Mouse (Mus musculus): Measurements from ENCODE around the gene Gm10638. TPM values are rescaled to one million over a fixed set of nuclear protein-coding genes. Genes with fewer than 3 reads are reported as not detected.
A peak's percentile ranks its signal among the peaks of the same experiment; 100 is the strongest.

Gm10638 gene
- polyA plus RNA-seq, 1 experiment from 2014 or later, result 4.9 TPM

DNA sequence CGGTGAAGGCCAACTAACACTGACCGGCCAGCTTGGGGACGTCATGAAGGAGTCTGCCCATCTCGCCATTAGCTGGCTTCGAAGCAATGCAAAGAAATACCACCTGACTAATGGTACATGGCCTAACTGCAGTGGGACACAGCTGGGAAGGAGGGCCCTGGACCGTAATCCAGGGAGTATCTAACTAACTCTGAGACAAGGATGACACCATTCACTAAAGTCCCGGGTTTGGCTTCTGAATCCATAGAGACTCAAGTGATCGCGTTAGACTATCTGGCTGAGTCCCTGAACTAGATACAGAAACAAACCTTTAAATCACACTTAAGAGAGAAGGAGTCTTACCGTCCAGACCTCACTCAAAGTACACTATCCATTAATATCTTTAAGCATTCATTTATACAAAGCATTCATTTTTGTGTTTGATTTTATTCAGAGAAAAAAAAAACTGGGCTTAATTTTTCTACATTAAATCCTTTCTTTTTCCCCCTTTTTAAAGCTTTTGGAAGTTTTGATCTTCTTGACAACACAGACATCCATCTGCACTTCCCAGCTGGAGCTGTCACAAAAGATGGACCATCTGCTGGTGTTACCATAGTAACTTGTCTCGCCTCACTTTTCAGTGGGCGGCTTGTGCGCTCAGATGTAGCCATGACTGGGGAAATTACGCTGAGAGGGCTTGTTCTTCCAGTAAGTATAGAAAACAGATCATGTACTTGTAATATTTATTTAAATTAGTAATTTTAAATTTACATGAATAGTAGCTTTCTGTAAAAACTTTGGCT lies 31.9 kb upstream of the Gm10638 start:
- H3K27me3 ChIP-seq (ENCODE audit: control insufficient read depth, insufficient read depth, low read length), result no peaks in the 10 kb centered on the region
- DNase-seq (ENCODE audit: low spot score), result peak; percentile 60
- 0 out of 2 replicates have a peak overlapping the region, but pooled peaks have one; percentile 54 for H3K27ac ChIP-seq (ENCODE audit: low read depth, low read length)

DNA sequence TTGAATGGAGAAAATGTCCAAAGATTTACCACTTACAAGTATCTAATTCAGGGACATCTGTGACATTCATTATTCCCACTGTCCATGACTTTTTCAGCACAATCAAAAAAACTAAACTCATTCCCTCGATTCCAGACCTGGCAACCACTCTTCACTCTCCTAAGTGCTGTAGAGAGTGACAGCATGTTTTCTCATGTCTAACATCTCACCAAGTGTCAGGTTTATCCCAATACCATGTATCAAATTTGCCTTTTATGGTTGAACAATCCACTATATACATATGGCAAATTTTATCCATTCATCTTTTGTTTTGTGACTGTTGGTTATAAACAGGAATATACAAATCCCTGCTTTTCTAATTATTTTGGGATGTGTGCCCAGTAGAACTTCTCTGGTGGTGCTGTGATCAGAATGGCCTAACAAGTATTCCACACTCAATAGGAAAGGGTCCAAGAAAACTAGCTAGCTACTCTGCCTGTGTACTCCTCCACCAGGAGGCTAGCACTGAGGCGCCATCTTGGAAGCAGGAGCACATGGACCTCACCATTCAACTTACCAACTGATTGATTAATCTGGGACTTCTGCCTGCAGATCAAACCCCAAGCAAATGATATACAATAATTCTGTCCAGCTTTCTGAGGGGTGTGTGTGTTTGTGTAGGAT lies 27.0 kb upstream of the Gm10638 start:
- Histone ChIP-seq H3K9ac (ENCODE audit: low read length) (no peak overlapping the region), H3K4me2 (ENCODE audit: low read depth) (no peak overlapping the region), H3K4me1 (ENCODE audit: control insufficient read depth, insufficient read depth, low read length) (0 out of 2 replicates have a peak, but pooled peaks cover under 1% of the 10 kb centered on the region), H3K9me3 (ENCODE audit: control insufficient read depth, low read length) (no peaks in the 10 kb centered on the region), H3K36me3 (ENCODE audit: control insufficient read depth, insufficient read depth, low read length) (no peaks in the 10 kb centered on the region), H3K27ac (ENCODE audit: low read depth, low read length) (no peak overlapping the region), H3K27me3 (ENCODE audit: control insufficient read depth, insufficient read depth, low read length) (no peaks in the 10 kb centered on the region), H3K4me3 (ENCODE audit: low read depth, low read length) (no peak overlapping the region)
- no peak for DNase-seq (ENCODE audit: low spot score)
- 96% methylated on average over 2 of the region's 2 CpGs for WGBS
- ATAC-seq (ENCODE audit: insufficient read depth, low FRiP score, low TSS enrichment), result no peak

More for the DNA sequence above, 31.9 kb upstream of the Gm10638 start:
- peak; percentile 67; the same call in 1 of the 2 replicates for ATAC-seq (ENCODE audit: insufficient read depth, low FRiP score, low TSS enrichment)
- H3K9me3 ChIP-seq (ENCODE audit: control insufficient read depth, low read length), result no peaks in the 10 kb centered on the region
- no peak overlapping the region for H3K9ac ChIP-seq (ENCODE audit: low read length)
- 0 out of 2 replicates have a peak, but pooled peaks cover 3% of the 10 kb centered on the region for H3K4me1 ChIP-seq (ENCODE audit: control insufficient read depth, insufficient read depth, low read length)
- no peak overlapping the region for H3K4me3 ChIP-seq (ENCODE audit: low read depth, low read length)
- no peak overlapping the region for H3K4me2 ChIP-seq (ENCODE audit: low read depth)
- 56% methylated on average over 14 of the region's 14 CpGs for WGBS
- no peaks in the 10 kb centered on the region for H3K36me3 ChIP-seq (ENCODE audit: control insufficient read depth, insufficient read depth, low read length)

DNA sequence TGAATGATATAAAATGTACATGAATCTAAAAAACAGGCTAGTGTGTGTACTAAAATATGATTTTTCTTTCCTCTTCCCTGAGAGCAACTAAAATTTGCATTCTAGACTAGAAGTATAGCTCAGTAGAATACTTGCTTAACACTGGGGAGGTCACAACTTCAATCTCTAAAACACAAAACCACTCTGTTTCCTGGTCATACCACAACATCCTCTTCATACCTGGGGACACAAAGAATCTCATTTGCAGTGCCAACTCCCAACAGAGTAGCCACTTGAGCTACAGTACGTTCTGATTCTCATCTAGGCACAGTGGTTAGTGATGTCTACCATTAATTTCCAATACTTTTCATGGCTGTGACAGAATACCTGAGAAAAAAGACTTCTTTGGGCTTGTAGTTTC lies 26.1 kb upstream of the Gm10638 start:
- Histone ChIP-seq H3K4me2 (ENCODE audit: low read depth) (no peak overlapping the region), H3K9ac (ENCODE audit: low read length) (no peak overlapping the region), H3K4me1 (ENCODE audit: control insufficient read depth, insufficient read depth, low read length) (no peaks in the 10 kb centered on the region), H3K4me3 (ENCODE audit: low read depth, low read length) (no peak overlapping the region), H3K27ac (ENCODE audit: low read depth, low read length) (no peak overlapping the region), H3K9me3 (ENCODE audit: control insufficient read depth, low read length) (no peaks in the 10 kb centered on the region), H3K36me3 (ENCODE audit: control insufficient read depth, insufficient read depth, low read length) (no peaks in the 10 kb centered on the region), H3K27me3 (ENCODE audit: control insufficient read depth, insufficient read depth, low read length) (no peaks in the 10 kb centered on the region)
- WGBS, result 97% methylated on average over 1 of the region's 1 CpGs
- DNase-seq (ENCODE audit: low spot score) (no peak), ATAC-seq (ENCODE audit: insufficient read depth, low FRiP score, low TSS enrichment) (no peak)

DNA sequence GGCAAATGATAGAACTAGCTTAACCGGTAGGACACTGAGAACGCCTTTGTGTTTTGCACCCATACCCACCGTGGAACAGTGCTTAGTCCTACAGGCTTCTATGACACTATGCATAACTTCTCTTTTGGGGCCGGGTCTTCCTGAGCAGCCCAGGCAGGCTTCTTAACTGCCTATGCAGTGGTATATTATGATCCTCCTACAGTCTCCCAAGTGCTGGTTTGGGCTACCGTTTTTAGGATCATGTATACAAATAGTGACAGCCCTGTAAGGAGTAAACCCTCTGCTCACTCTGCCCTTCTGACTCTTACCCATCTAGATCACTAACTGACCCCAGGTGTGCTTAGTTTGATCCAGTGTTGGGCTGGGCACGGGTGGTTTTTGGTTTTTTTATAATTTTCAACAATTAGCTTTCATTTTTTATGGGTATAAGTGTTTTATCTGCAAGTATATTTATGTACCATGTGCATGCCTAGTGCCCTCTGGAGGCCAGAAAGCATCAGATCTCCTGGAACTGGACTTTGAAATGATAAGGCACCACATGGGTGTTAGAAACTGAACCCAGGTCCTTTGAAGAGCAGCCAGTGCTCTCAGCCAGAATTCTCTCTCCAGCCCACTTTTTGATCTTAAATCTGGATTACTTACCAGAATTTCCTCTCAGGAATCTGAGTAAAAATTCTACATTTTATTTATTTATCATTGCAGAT lies 24.6 kb upstream of the Gm10638 start:
- no peak overlapping the region for H3K27ac ChIP-seq (ENCODE audit: low read depth, low read length)
- H3K9me3 ChIP-seq (ENCODE audit: control insufficient read depth, low read length), result no peaks in the 10 kb centered on the region
- no peaks in the 10 kb centered on the region for H3K4me1 ChIP-seq (ENCODE audit: control insufficient read depth, insufficient read depth, low read length)
- H3K27me3 ChIP-seq (ENCODE audit: control insufficient read depth, insufficient read depth, low read length), result no peaks in the 10 kb centered on the region
- 94% methylated on average over 6 of the region's 6 CpGs for WGBS
- no peak overlapping the region for H3K9ac ChIP-seq (ENCODE audit: low read length)
- no peak overlapping the region for H3K4me2 ChIP-seq (ENCODE audit: low read depth)
- ATAC-seq (ENCODE audit: insufficient read depth, low FRiP score, low TSS enrichment) (no peak), DNase-seq (ENCODE audit: low spot score) (no peak)
- no peaks in the 10 kb centered on the region for H3K36me3 ChIP-seq (ENCODE audit: control insufficient read depth, insufficient read depth, low read length)
- H3K4me3 ChIP-seq (ENCODE audit: low read depth, low read length), result no peak overlapping the region

DNA sequence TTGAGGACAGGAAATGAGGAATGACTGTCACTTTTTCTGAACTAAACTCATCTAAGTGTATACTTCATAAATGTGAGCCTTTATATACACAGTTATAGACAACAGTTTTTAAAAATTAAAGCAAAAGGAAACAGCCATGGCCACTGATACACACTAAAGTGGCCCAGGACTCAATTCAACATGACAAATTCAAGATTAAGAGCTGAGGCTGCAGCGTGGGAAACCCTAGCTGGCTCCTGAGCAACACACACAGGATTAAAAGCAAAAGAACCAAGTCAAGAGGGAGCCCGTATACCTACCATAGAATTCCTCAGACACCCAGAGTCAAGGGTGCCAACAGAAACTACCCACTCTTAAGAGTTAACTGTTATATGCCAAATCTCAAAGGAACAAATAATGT lies 24.0 kb upstream of the Gm10638 start:
- Histone ChIP-seq H3K4me2 (ENCODE audit: low read depth) (no peak overlapping the region), H3K4me3 (ENCODE audit: low read depth, low read length) (no peak overlapping the region), H3K36me3 (ENCODE audit: control insufficient read depth, insufficient read depth, low read length) (no peaks in the 10 kb centered on the region), H3K27ac (ENCODE audit: low read depth, low read length) (no peak overlapping the region), H3K4me1 (ENCODE audit: control insufficient read depth, insufficient read depth, low read length) (no peaks in the 10 kb centered on the region), H3K27me3 (ENCODE audit: control insufficient read depth, insufficient read depth, low read length) (no peaks in the 10 kb centered on the region), H3K9me3 (ENCODE audit: control insufficient read depth, low read length) (no peaks in the 10 kb centered on the region), H3K9ac (ENCODE audit: low read length) (no peak overlapping the region)
- WGBS, result 90% methylated on average over 2 of the region's 2 CpGs
- ATAC-seq (ENCODE audit: insufficient read depth, low FRiP score, low TSS enrichment), result no peak
- no peak for DNase-seq (ENCODE audit: low spot score)

DNA sequence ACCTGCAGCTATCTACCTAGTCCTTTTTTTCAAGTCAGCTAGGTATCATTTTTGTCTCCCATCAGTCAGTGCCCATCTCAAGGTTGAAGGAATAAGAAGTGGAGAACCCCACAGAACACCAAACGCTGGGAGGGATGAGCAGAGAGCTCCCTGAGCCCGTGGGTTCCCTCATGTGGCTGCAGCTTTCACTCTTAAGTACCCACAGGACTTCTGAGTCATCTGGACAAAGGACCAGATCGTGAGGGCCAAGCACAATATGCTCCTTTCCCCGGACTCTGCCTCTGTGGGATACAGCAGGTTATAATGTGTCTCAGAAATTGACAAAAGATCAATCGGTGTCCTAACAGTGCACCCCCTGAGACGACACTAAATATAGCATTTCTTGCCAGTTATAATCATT lies 18.5 kb upstream of the Gm10638 start:
- Histone ChIP-seq H3K36me3 (ENCODE audit: control insufficient read depth, insufficient read depth, low read length) (no peaks in the 10 kb centered on the region), H3K4me1 (ENCODE audit: control insufficient read depth, insufficient read depth, low read length) (no peaks in the 10 kb centered on the region), H3K4me2 (ENCODE audit: low read depth) (no peak overlapping the region), H3K4me3 (ENCODE audit: low read depth, low read length) (no peak overlapping the region), H3K9ac (ENCODE audit: low read length) (no peak overlapping the region), H3K27ac (ENCODE audit: low read depth, low read length) (no peak overlapping the region), H3K27me3 (ENCODE audit: control insufficient read depth, insufficient read depth, low read length) (no peaks in the 10 kb centered on the region), H3K9me3 (ENCODE audit: control insufficient read depth, low read length) (no peaks in the 10 kb centered on the region)
- DNase-seq (ENCODE audit: low spot score) (no peak), ATAC-seq (ENCODE audit: insufficient read depth, low FRiP score, low TSS enrichment) (no peak)
- WGBS, result 86% methylated on average over 6 of the region's 6 CpGs

DNA sequence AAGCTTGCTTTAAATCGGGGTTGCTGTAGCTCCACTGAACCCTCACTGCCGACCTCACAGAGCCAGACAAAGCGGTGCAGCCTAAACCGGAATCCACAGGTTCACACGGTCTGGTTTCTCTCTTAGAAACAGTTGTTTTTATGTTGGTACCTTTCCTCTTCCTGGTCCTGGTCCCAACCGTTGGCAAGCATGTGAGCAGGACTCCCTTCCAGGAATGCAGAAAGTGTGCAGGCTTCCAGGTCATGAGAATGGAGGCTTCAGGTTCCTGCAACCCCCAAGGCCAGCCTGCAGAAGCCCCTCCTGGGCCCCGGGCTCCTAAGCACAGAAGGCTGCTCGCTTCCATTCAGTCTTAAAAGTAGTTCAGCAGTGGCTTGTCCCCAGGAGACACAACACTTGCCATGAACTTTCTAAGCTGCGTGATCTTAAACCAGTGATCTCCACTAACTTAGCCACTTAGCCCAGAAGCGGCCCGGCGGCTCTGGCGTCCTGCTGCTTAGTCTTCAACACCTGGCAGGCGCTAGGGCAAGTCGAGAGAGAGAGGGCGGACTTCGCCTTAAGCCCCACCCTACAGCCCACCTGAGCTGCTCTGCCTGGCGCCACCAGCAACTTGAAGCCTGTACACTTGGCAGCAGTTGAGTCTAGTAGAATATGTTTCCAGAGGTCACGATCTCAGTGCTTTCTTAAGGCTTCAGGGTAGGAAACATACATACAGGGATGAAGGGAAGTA lies 17.1 kb upstream of the Gm10638 start:
- H3K4me2 ChIP-seq (ENCODE audit: low read depth), result no peak overlapping the region
- H3K4me3 ChIP-seq (ENCODE audit: low read depth, low read length), result no peak overlapping the region
- no peaks in the 10 kb centered on the region for H3K9me3 ChIP-seq (ENCODE audit: control insufficient read depth, low read length)
- no peak overlapping the region for H3K27ac ChIP-seq (ENCODE audit: low read depth, low read length)
- DNase-seq (ENCODE audit: low spot score), result no peak
- no peaks in the 10 kb centered on the region for H3K4me1 ChIP-seq (ENCODE audit: control insufficient read depth, insufficient read depth, low read length)
- no peak for ATAC-seq (ENCODE audit: insufficient read depth, low FRiP score, low TSS enrichment)
- H3K36me3 ChIP-seq (ENCODE audit: control insufficient read depth, insufficient read depth, low read length), result no peaks in the 10 kb centered on the region
- 74% methylated on average over 19 of the region's 19 CpGs for WGBS
- no peaks in the 10 kb centered on the region for H3K27me3 ChIP-seq (ENCODE audit: control insufficient read depth, insufficient read depth, low read length)
- no peak overlapping the region for H3K9ac ChIP-seq (ENCODE audit: low read length)

DNA sequence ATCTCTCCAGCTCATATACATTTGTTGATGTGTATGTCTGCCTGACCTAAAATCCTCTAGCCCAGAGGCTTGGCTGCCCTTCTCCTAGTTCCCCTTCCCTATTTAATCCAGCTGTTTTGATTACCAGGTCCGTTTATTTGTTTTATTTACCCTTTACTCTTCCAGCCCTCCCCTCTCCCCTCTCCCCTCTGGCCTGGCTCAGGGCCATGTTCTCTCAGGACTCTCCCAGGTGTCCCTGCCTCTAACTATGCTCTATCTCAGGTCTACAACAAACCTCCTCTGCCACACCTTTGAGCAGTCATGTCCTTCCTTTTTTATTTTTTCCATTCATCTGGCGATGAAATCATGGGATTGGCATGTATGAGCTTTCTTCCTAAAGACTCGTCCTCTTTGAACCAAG lies 15.2 kb upstream of the Gm10638 start:
- Histone ChIP-seq H3K27ac (ENCODE audit: low read depth, low read length) (no peak overlapping the region), H3K9ac (ENCODE audit: low read length) (no peak overlapping the region), H3K4me2 (ENCODE audit: low read depth) (no peak overlapping the region), H3K36me3 (ENCODE audit: control insufficient read depth, insufficient read depth, low read length) (no peaks in the 10 kb centered on the region), H3K4me1 (ENCODE audit: control insufficient read depth, insufficient read depth, low read length) (no peaks in the 10 kb centered on the region), H3K9me3 (ENCODE audit: control insufficient read depth, low read length) (no peaks in the 10 kb centered on the region), H3K27me3 (ENCODE audit: control insufficient read depth, insufficient read depth, low read length) (no peaks in the 10 kb centered on the region), H3K4me3 (ENCODE audit: low read depth, low read length) (no peak overlapping the region)
- DNase-seq (ENCODE audit: low spot score) (no peak), ATAC-seq (ENCODE audit: insufficient read depth, low FRiP score, low TSS enrichment) (no peak)
- WGBS, result 66% methylated on average over 3 of the region's 3 CpGs
